Mouse (Mus musculus) G1E (cell line): ENCODE data around the gene Batf2. TPM values are rescaled to one million over a fixed set of nuclear protein-coding genes. Genes with fewer than 3 reads are reported as not detected.

ENCODE experiments used
- ATAC-seq: 2 replicates; pipeline ENCODE4 v1.8.0; 2016; ENCODE audit warnings: mild to moderate bottlenecking; ENCODE audit not compliant: insufficient number of reproducible peaks, poor library complexity, low FRiP score, severe bottlenecking; ENCODE audit errors: extremely low read depth
- DNase-seq: peaks from one replicate; pipeline ENCODE4 v3.0.0; 2012; ENCODE audit warnings: low spot score
- H3K27me3 ChIP-seq: 2 replicates; pipeline ENCODE4 v1.6.1; 2012; ENCODE audit warnings: mild to moderate bottlenecking, low read length, inconsistent platforms; ENCODE audit not compliant: insufficient read depth
- H3K36me3 ChIP-seq: replicated peaks from 2 replicates; pipeline ENCODE3; 2012; ENCODE audit warnings: mild to moderate bottlenecking, inconsistent platforms
- H3K4me1 ChIP-seq: 2 replicates; pipeline ENCODE4 v1.6.1; 2012; ENCODE audit warnings: low read depth, low read length, inconsistent platforms, mixed read lengths; ENCODE audit not compliant: insufficient read depth
- H3K4me3 ChIP-seq: 2 replicates; pipeline ENCODE4 v1.5.1; 2012; ENCODE audit warnings: low read depth, mild to moderate bottlenecking, inconsistent platforms, low read length, moderate library complexity, mixed read lengths
- H3K9me3 ChIP-seq: replicated peaks from 2 replicates; pipeline ENCODE4 v1.6.1; 2012; ENCODE audit warnings: inconsistent platforms
- CTCF ChIP-seq: IDR thresholded peaks from 2 replicates; pipeline ENCODE4 v1.5.1; 2012; ENCODE audit warnings: low read depth, low read length, inconsistent platforms, mixed read lengths
- GATA1 ChIP-seq: IDR thresholded peaks from 2 replicates; pipeline ENCODE4 v1.6.1; 2012; ENCODE audit warnings: borderline replicate concordance, low read length, inconsistent platforms, mixed read lengths
- GATA2 ChIP-seq: IDR thresholded peaks from 2 replicates; pipeline ENCODE4 v1.6.1; 2012; ENCODE audit warnings: low read depth, low read length, inconsistent platforms, borderline replicate concordance
- POLR2AphosphoS5 ChIP-seq: IDR thresholded peaks from 2 replicates; pipeline ENCODE4 v1.6.1; 2012; ENCODE audit warnings: low read depth, low read length, inconsistent platforms; ENCODE audit not compliant: insufficient replicate concordance
- TAL1 ChIP-seq: conservative IDR thresholded peaks from 2 replicates; pipeline ENCODE4 v1.6.1; 2012; ENCODE audit warnings: low read depth, low read length, inconsistent platforms, mixed read lengths
- polyA plus RNA-seq: library from polyadenylated mRNA; stranded (reverse); fragments of >175 nt; gene quantifications from 2 replicates; pipeline ENCODE4 v1.2.3, GENCODE M21; 2012
- total RNA-seq, 2 experiments: library from RNA; stranded (forward) in 1 of 2; stranded (reverse) in 1 of 2; fragments of 200-1000 nt in 1 of 2; fragments of >200 nt in 1 of 2; fragmentation: Nextera tagmentation in 1 of 2; gene quantifications; 2 replicates each; pipeline ENCODE4 v1.2.3; 2014 to 2017

Batf2 gene
- total and polyA plus RNA-seq, 3 experiments: 0.33 TPM; not detected in 2

DNA sequence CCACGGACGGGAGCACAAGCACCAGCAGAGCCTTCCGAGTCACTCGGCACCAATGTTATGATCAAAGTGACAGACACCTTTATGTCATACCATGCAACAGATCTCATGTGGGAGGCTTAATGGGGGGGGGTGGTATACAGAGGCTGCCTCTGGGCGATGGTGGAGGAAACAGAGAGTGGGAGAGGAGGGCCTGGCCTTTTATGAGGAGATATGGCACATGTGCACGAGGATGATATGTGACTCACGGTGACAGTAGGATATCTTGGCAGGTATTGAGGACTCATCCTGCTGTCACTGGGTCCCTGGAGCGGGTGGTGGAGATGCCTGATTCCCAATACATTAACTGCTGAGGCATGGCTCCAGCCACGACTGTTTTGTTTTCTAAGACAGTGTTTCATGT, 14.4 kb downstream of the Batf2 start:
- Histone ChIP-seq H3K27me3 (peaks cover 53% of the 10 kb centered on the region), H3K36me3 (no peaks in the 10 kb centered on the region), H3K4me1 (peaks cover 5% of the 10 kb centered on the region), H3K9me3 (no peaks in the 10 kb centered on the region), H3K4me3 (no peak overlapping the region)
- DNase-seq: no peak
- TF ChIP-seq GATA1: no peak
- no peak for TF ChIP-seq POLR2AphosphoS5
- TF ChIP-seq GATA2: no peak
- no peak for TF ChIP-seq TAL1
- no peak for TF ChIP-seq CTCF
- no peak for ATAC-seq

DNA sequence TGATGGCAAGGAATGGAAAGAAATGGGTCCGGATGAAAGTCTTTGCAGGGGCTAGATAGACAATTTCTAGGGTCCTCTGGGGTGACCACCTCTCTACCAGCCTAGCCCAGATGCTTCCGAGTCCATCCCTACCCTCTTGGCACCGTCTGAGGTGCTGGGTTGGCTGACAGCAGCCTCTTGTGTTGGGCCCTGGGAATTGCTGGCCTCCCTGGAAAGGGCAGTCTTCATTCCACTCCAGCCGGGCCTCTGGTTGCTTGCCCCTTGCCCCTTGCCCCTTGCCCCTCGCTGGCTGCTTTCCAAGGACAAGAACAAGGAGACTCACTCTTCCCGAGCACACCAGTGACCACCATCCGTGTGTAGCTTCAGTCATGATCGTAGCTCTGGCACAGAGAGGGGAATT, 15.6 kb downstream of the Batf2 start:
- no peaks in the 10 kb centered on the region for H3K36me3 ChIP-seq
- no peak overlapping the region for H3K4me3 ChIP-seq
- H3K9me3 ChIP-seq: no peaks in the 10 kb centered on the region
- DNase-seq (no peak), ATAC-seq (no peak)
- TF ChIP-seq POLR2AphosphoS5 (no peak), CTCF (no peak), GATA1 (no peak), TAL1 (no peak), GATA2 (no peak)
- H3K27me3 ChIP-seq: peaks cover 51% of the 10 kb centered on the region
- peaks cover 5% of the 10 kb centered on the region for H3K4me1 ChIP-seq

DNA sequence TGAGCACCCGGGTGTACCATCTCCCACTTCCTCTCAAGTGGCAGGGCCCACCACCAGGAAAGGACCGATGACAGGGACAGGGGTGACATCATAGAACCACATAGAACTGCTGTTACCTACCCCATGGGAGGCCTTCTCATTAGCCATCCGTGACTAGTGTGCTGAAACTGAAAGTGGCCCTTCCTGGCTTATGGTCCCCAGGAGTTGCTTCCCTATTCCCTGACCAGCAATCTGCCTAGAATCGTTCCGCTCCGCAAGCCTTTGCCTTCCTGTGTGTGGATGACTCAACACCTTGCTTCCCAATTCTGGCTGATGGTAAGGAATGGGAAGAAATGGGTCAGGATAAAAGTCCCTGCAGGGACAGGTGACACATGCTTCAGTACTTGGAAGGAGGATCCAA, 16.4 kb downstream of the Batf2 start:
- H3K9me3 ChIP-seq: no peaks in the 10 kb centered on the region
- no peak for DNase-seq

DNA sequence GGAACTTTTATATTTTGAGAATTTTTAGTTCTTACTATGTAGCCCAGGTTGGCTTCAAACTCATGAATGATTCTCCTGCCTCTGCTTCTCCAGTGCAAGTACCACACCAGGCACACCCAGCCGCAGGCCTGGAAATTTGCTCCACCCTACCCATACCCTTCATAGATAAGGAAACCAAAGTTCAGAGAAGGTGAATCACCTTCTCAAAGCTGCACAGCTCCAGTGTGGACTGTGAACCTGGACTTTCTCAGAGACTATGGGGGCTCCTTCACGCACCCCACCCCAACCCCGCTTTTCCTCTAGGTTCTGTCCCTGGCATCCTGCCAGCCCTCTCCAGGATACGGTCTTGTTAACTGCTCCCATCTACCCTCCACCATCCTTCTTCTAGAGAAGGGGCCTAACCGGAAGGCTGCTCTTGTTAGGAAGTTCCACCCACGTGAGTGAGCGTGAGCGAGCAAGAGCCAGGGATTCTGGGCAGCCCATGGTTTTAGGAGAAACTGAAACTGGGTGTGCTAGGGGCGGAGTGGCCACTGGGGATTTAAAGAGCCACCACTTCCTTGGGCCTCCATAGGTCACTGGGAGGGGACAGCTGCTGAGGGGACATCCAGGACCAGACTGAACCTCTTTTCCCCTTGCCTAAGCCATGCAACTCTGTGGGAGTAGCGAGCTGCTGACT, 23.2 kb downstream of the Batf2 start:
- Histone ChIP-seq H3K4me1 (peaks cover 7% of the 10 kb centered on the region; the same call in 1 of the 2 replicates), H3K9me3 (no peaks in the 10 kb centered on the region), H3K36me3 (no peaks in the 10 kb centered on the region), H3K4me3 (no peak overlapping the region), H3K27me3 (peaks cover 23% of the 10 kb centered on the region)
- ATAC-seq (no peak), DNase-seq (no peak)
- no peak for TF ChIP-seq GATA2

More for the DNA sequence above, 16.4 kb downstream of the Batf2 start:
- no peak for TF ChIP-seq CTCF
- no peak for TF ChIP-seq GATA2
- TF ChIP-seq TAL1: no peak
- TF ChIP-seq POLR2AphosphoS5: no peak
- ATAC-seq: no peak
- H3K4me3 ChIP-seq: no peak overlapping the region
- H3K27me3 ChIP-seq: peaks cover 50% of the 10 kb centered on the region
- no peaks in the 10 kb centered on the region for H3K36me3 ChIP-seq
- peaks cover 5% of the 10 kb centered on the region for H3K4me1 ChIP-seq

DNA sequence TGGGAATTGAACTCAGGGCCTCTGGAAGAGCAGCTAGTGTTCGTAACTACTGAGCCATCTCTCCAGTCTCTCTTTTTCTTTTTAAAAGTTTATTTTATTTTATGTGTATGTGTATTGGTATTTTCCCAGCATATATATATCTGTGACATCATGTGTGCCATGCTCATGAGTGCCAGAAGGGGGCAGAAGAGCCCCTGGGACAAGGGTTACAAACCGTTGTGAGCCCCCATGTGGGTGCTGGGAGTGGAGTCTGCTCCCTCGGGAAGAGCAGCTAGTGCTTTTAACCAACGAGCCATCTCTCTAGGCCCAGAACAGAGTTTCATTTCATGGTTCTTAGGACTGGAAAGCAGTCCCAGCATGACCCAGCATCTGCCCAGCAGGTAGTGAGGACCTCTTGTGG, 26.0 kb downstream of the Batf2 start:
- Histone ChIP-seq H3K36me3 (no peaks in the 10 kb centered on the region), H3K4me3 (no peak overlapping the region), H3K9me3 (no peaks in the 10 kb centered on the region), H3K27me3 (peaks cover 23% of the 10 kb centered on the region), H3K4me1 (peaks cover 7% of the 10 kb centered on the region; the same call in 1 of the 2 replicates)
- no peak for ATAC-seq
- no peak for DNase-seq
- TF ChIP-seq GATA2 (no peak), GATA1 (no peak)

DNA sequence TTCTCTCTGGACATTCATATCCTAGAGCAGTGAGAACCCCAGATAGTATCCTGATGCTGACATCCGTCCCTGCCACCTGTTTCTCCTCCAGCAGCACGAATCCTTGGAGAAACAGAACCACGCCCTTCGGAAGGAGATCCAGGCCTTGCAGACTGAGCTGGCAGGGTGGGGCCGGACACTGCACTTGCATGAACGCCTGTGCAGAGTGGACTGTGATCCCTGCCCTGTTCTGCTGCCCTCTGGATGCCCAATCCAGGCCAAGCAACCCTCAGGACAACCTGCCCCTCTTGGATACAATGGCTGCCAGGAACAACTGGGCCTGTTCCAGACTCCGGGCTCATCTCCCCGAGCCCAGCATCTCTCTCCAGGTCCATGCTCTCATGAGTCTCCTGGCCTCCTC, 30.4 kb downstream of the Batf2 start:
- DNase-seq (no peak), ATAC-seq (no peak)
- no peaks in the 10 kb centered on the region for H3K36me3 ChIP-seq
- TF ChIP-seq POLR2AphosphoS5: no peak
- TF ChIP-seq GATA1: no peak
- no peak for TF ChIP-seq GATA2
- TF ChIP-seq CTCF: no peak
- TF ChIP-seq TAL1: no peak
- H3K9me3 ChIP-seq: no peaks in the 10 kb centered on the region
- peaks cover 15% of the 10 kb centered on the region for H3K27me3 ChIP-seq
- H3K4me1 ChIP-seq: no peaks in the 10 kb centered on the region
- no peak overlapping the region for H3K4me3 ChIP-seq

DNA sequence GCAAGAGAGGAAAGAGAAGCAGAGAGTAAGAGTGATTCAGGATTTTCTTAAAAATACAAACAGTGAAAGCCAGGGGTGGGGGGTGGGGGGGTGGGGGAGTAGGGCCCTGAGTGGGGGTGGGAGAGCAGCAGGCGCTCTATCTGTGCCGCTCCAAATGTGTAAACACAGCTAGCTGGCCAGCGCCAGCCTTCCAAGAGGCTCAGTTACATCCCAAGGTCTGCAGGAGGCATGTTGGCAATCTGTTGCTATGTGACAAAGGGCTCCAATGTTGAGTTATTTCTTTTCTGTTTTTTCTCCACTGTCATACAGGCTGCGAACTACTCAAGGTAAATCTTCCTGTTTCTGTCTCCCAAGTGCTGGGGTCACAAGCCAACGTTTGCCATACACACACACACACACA, 34.0 kb downstream of the Batf2 start:
- peaks cover 13% of the 10 kb centered on the region for H3K27me3 ChIP-seq
- TF ChIP-seq GATA1 (no peak), TAL1 (no peak), GATA2 (no peak)
- no peak overlapping the region for H3K4me3 ChIP-seq
- H3K9me3 ChIP-seq: no peaks in the 10 kb centered on the region
- ATAC-seq (no peak), DNase-seq (no peak)
- no peaks in the 10 kb centered on the region for H3K4me1 ChIP-seq
- H3K36me3 ChIP-seq: no peaks in the 10 kb centered on the region
